Mouse (Mus musculus) forebrain, embryonic 15.5 days (tissue): ENCODE data around the gene Gm13697. TPM values are rescaled to one million over a fixed set of nuclear protein-coding genes. Genes with fewer than 3 reads are reported as not detected.
"Not testable (repeated sequence)": the region's sequence is repeated elsewhere in the genome, so short reads cannot be mapped to it uniquely, and the experiment has no call there.

Experiments used
- ATAC-seq: fragments of 200-750 bp; cut with Nextera tagmentation; replicated peaks from 2 replicates; pipeline ENCODE4 v1.8.0; 2017; ENCODE audit warnings: mild to moderate bottlenecking, moderate TSS enrichment, moderate library complexity
- H3K27ac ChIP-seq: fragments of 300-500 bp; sonication (generic); replicated peaks from 2 replicates; pipeline ENCODE4 v1.5.1; 2015; ENCODE audit warnings: mild to moderate bottlenecking, inconsistent platforms
- H3K27me3 ChIP-seq: fragments of 300-500 bp; sonication (generic); 2 replicates; pipeline ENCODE4 v1.6.1; 2015; ENCODE audit warnings: inconsistent platforms
- H3K36me3 ChIP-seq: fragments of 300-500 bp; sonication (generic); 2 replicates; pipeline ENCODE4 v1.6.1; 2015; ENCODE audit warnings: mild to moderate bottlenecking, inconsistent platforms
- H3K4me1 ChIP-seq: fragments of 300-500 bp; sonication (generic); 2 replicates; pipeline ENCODE4 v1.6.1; 2015; ENCODE audit warnings: inconsistent platforms
- H3K4me2 ChIP-seq: fragments of 300-500 bp; sonication (generic); replicated peaks from 2 replicates; pipeline ENCODE4 v1.6.1; 2015; ENCODE audit warnings: mild to moderate bottlenecking, inconsistent platforms
- H3K4me3 ChIP-seq: fragments of 300-500 bp; sonication (generic); 2 replicates; pipeline ENCODE4 v1.5.1; 2015; ENCODE audit warnings: mild to moderate bottlenecking, inconsistent platforms
- H3K9ac ChIP-seq: fragments of 300-500 bp; sonication (generic); replicated peaks from 2 replicates; pipeline ENCODE4 v1.6.1; 2015; ENCODE audit warnings: mild to moderate bottlenecking, inconsistent platforms
- H3K9me3 ChIP-seq: fragments of 300-500 bp; sonication (generic); 2 replicates; pipeline ENCODE4 v1.6.1; 2016; ENCODE audit warnings: inconsistent platforms
- WGBS: fragments of 180-500 bp; shearing (Covaris S2); methylation state at CpG from one replicate; pipeline ENCODE4 v1.1.7; 2015; ENCODE audit warnings: mixed read lengths; 5-methylcytosine and 5-hydroxymethylcytosine counted together
- polyA plus RNA-seq: library from polyadenylated mRNA; unstranded; fragments of >200 nt; fragmentation: Nextera tagmentation; extraction: Ambion mirVana; gene quantifications from 2 replicates; pipeline ENCODE4 v1.2.1, GENCODE M21; 2015

Gm13697 gene
- polyA plus RNA-seq, 1 experiment from 2014 or later = not detected

DNA sequence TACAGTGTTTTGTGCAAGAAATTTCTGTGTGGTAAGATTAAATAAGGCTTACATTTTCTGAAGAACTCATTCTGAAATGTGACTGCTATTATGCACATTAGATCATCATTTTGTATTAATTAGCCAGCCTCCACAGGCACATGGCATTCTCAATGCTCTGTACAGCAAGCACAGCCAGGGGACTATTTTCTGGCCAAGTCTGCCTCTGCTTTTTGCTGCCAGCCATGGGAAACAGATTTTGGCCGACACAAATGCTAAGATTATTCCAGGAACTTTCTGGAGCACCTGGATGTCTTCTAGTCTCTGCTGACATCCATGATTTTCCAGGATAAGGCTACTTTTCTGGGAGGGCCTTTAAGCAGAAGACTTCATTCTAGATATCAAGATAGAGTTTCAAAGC is 24.4 kb downstream of the Gm13697 start:
- Histone ChIP-seq H3K4me2 (no peak overlapping the region), H3K4me3 (no peak overlapping the region), H3K9me3 (no peaks in the 10 kb centered on the region), H3K27ac (no peak overlapping the region), H3K36me3 (no peaks in the 10 kb centered on the region), H3K27me3 (no peaks in the 10 kb centered on the region), H3K4me1 (peaks cover 7% of the 10 kb centered on the region; the same call in 1 of the 2 replicates), H3K9ac (no peak overlapping the region)
- ATAC-seq = peak; percentile 75; the same call in 1 of the 2 replicates
- 25% methylated on average over 1 of the region's 1 CpGs for WGBS

- Histone ChIP-seq H3K36me3 (no peaks in the 10 kb centered on the region), H3K4me1 (peaks cover 7% of the 10 kb centered on the region; the same call in 1 of the 2 replicates), H3K9ac (no peak overlapping the region), H3K4me3 (no peak overlapping the region), H3K27me3 (no peaks in the 10 kb centered on the region), H3K27ac (no peak overlapping the region), H3K9me3 (no peaks in the 10 kb centered on the region), H3K4me2 (no peak overlapping the region)
- WGBS = 86% methylated on average over 3 of the region's 3 CpGs
- ATAC-seq = no peak
Observed at GRCm38 (mm10) chr2:84009818-84010217, 25.3 kb downstream of the Gm13697 start.

- no peak overlapping the region for H3K4me2 ChIP-seq
- H3K27ac ChIP-seq = no peak overlapping the region
- H3K9me3 ChIP-seq = no peaks in the 10 kb centered on the region
- no peak overlapping the region for H3K4me3 ChIP-seq
- 79% methylated on average over 6 of the region's 6 CpGs for WGBS
- no peak for ATAC-seq
- no peaks in the 10 kb centered on the region for H3K4me1 ChIP-seq
- H3K9ac ChIP-seq = no peak overlapping the region
- no peaks in the 10 kb centered on the region for H3K27me3 ChIP-seq
- H3K36me3 ChIP-seq = no peaks in the 10 kb centered on the region
Observed at GRCm38 (mm10) chr2:84014572-84014971, 30.0 kb downstream of the Gm13697 start.

GRCm38 (mm10) chr2:84016291-84016690 is 31.7 kb downstream of the Gm13697 start:
- not testable (repeated sequence) for H3K4me2 ChIP-seq, H3K27ac ChIP-seq, H3K9me3 ChIP-seq, H3K4me3 ChIP-seq, H3K27me3 ChIP-seq, H3K36me3 ChIP-seq, H3K4me1 ChIP-seq, H3K9ac ChIP-seq, ATAC-seq
- 82% methylated on average over 5 of the region's 5 CpGs for WGBS

GRCm38 (mm10) chr2:84018330-84018729 is 33.8 kb downstream of the Gm13697 start:
- no peaks in the 10 kb centered on the region for H3K36me3 ChIP-seq
- 80% methylated on average over 3 of the region's 3 CpGs for WGBS
- no peak overlapping the region for H3K9ac ChIP-seq
- H3K4me3 ChIP-seq = no peak overlapping the region
- no peaks in the 10 kb centered on the region for H3K4me1 ChIP-seq
- no peak for ATAC-seq
- no peaks in the 10 kb centered on the region for H3K27me3 ChIP-seq
- H3K9me3 ChIP-seq = no peaks in the 10 kb centered on the region
- H3K4me2 ChIP-seq = no peak overlapping the region
- H3K27ac ChIP-seq = no peak overlapping the region

DNA sequence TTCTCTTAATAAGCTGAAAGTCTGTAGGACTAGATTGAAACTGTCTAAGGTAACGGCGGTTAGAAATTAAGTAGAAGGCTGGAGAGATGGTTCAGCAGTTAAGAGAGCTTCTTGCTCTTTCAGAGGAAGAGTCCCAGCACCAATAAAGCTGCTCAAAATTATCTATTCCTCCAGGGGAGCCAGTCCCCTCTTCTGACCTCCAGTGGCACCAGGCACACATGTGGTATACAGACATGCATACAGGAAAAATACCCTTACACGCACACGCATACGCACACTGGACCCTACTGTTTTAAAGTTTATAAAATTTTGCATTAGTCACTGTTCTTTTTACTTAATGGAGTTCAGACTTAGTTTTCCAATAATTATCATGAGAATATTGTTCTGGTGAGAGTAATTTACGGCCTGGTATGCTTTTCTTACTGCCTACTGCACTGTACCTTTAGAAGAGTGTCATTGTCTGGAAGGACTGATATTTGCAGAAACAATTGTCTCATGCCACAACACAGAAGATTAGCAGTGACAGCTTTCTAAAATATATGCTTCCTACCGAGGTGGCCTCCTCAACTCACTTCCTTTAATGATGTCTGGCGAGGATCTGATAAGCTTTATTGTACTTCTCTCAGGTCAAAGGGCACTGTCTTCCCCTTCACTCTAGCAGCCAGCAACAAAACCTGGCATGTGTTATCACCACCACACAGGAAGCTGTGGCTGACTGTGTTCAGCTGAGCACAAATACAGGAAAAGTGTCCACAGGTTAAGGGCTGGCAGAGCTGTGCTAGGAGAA is 35.2 kb downstream of the Gm13697 start:
- Histone ChIP-seq H3K9me3 (no peaks in the 10 kb centered on the region), H3K4me1 (no peaks in the 10 kb centered on the region), H3K4me2 (no peak overlapping the region), H3K9ac (no peak overlapping the region), H3K27me3 (no peaks in the 10 kb centered on the region), H3K27ac (no peak overlapping the region), H3K36me3 (no peaks in the 10 kb centered on the region), H3K4me3 (no peak overlapping the region)
- 81% methylated on average over 8 of the region's 8 CpGs for WGBS
- ATAC-seq = no peak

- H3K27me3 ChIP-seq = no peaks in the 10 kb centered on the region
- no peak overlapping the region for H3K4me3 ChIP-seq
- no peaks in the 10 kb centered on the region for H3K9me3 ChIP-seq
- H3K4me2 ChIP-seq = no peak overlapping the region
- H3K9ac ChIP-seq = no peak overlapping the region
- H3K27ac ChIP-seq = no peak overlapping the region
- H3K36me3 ChIP-seq = no peaks in the 10 kb centered on the region
- H3K4me1 ChIP-seq = peaks cover 4% of the 10 kb centered on the region; the same call in 1 of the 2 replicates
- no peak for ATAC-seq
- WGBS = 86% methylated on average over 2 of the region's 2 CpGs
Observed at GRCm38 (mm10) chr2:84021930-84022329, 37.4 kb downstream of the Gm13697 start.

DNA sequence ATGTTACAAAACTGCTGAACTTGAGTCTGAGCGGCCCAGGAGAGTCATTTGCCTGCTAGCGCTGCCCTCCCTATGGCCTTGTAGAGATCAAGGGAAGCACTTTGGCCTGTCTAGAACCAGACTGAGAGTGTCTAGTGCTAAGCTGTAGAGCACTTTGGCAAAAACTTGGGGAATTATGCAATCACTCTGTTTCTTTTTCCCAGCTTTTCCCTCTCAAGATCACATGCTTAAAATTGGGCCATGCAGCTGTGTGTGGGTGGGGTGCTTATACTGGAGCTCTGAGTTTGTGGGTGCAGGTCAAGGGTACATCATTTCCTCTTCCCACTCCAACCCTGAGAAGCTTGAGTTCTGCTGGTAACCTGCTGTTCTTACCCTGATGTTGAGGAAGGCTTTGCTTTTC is 38.4 kb downstream of the Gm13697 start:
- 89% methylated on average over 2 of the region's 2 CpGs for WGBS
- H3K4me2 ChIP-seq = no peak overlapping the region
- no peaks in the 10 kb centered on the region for H3K9me3 ChIP-seq
- H3K9ac ChIP-seq = no peak overlapping the region
- no peaks in the 10 kb centered on the region for H3K27me3 ChIP-seq
- no peak for ATAC-seq
- H3K36me3 ChIP-seq = no peaks in the 10 kb centered on the region
- no peak overlapping the region for H3K4me3 ChIP-seq
- H3K27ac ChIP-seq = no peak overlapping the region
- H3K4me1 ChIP-seq = peaks cover 4% of the 10 kb centered on the region; the same call in 1 of the 2 replicates

- no peaks in the 10 kb centered on the region for H3K36me3 ChIP-seq
- H3K9ac ChIP-seq = no peak overlapping the region
- H3K4me2 ChIP-seq = no peak overlapping the region
- H3K27me3 ChIP-seq = no peaks in the 10 kb centered on the region
- peaks cover 4% of the 10 kb centered on the region; the same call in 1 of the 2 replicates for H3K4me1 ChIP-seq
- no peak overlapping the region for H3K27ac ChIP-seq
- no peak for ATAC-seq
- WGBS = 82% methylated on average over 2 of the region's 2 CpGs
- H3K9me3 ChIP-seq = no peaks in the 10 kb centered on the region
- H3K4me3 ChIP-seq = no peak overlapping the region
Observed at GRCm38 (mm10) chr2:84023319-84023718, 38.8 kb downstream of the Gm13697 start.

GRCm38 (mm10) chr2:84025217-84025616 is 40.7 kb downstream of the Gm13697 start:
- no peak overlapping the region for H3K27ac ChIP-seq
- WGBS = 8% methylated on average over 4 of the region's 4 CpGs
- 0 out of 2 replicates have a peak, but pooled peaks have one; percentile 19 for ATAC-seq

DNA sequence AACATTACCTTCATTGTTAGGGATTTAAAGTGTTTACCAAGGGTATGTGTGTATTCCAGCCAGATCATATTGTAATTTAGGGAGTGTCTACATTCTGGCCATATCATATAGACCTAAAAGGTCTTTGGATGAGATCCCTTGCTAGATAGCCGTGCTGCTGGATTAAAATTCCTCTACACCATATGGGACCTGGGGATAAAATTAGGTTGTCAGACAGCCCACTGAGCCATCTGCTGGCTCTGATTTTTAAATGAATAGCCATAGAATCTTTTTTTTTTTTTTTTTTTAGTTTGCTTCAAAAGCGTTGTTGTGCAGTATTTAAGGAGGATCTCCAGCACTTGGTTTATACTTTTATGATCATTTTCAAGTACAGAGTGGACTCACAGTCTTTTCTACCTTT is 48.0 kb downstream of the Gm13697 start:
- Histone ChIP-seq H3K4me1 (no peaks in the 10 kb centered on the region), H3K27me3 (no peaks in the 10 kb centered on the region), H3K9ac (no peak overlapping the region), H3K9me3 (no peaks in the 10 kb centered on the region), H3K4me2 (no peak overlapping the region), H3K4me3 (no peak overlapping the region), H3K27ac (no peak overlapping the region), H3K36me3 (no peaks in the 10 kb centered on the region)
- no peak for ATAC-seq
- WGBS = 78% methylated on average over 2 of the region's 2 CpGs

More at GRCm38 (mm10) chr2:84025217-84025616, 40.7 kb downstream of the Gm13697 start:
- no peaks in the 10 kb centered on the region for H3K27me3 ChIP-seq
- H3K4me3 ChIP-seq = no peak overlapping the region
- H3K9me3 ChIP-seq = no peaks in the 10 kb centered on the region
- no peak overlapping the region for H3K9ac ChIP-seq
- no peaks in the 10 kb centered on the region for H3K36me3 ChIP-seq
- H3K4me2 ChIP-seq = no peak overlapping the region
- H3K4me1 ChIP-seq = peaks cover 4% of the 10 kb centered on the region; the same call in 1 of the 2 replicates

DNA sequence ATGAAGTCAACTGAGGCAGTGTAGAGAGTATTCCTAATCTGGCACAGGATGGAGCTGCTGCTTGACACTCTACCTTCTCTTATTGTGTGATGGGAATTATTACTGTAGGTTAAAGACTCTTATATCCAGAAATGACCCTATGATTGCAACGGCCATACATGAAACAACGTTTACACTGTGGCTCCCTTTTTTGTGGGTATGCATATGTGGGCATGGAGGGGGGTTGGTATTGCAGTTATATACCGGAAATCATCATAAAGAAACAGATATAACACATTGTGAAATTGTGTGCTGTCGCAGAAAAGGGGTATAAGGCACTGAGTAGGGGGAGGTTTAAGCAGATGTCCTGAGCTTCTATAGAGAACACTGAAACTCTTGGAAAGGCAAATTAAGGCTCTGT is 51.5 kb downstream of the Gm13697 start:
- Histone ChIP-seq H3K27me3 (no peaks in the 10 kb centered on the region), H3K36me3 (no peaks in the 10 kb centered on the region), H3K4me1 (no peaks in the 10 kb centered on the region), H3K4me3 (no peak overlapping the region), H3K4me2 (no peak overlapping the region), H3K9ac (no peak overlapping the region), H3K9me3 (no peaks in the 10 kb centered on the region), H3K27ac (no peak overlapping the region)
- ATAC-seq = no peak
- 89% methylated on average over 4 of the region's 4 CpGs for WGBS
